Mouse (Mus musculus): Measurements from ENCODE around the gene Hoxd9. TPM values are rescaled to one million over a fixed set of nuclear protein-coding genes. Genes with fewer than 3 reads are reported as not detected.

Hoxd9 gene
- 2.5 TPM for polyA plus RNA-seq (2014; fragmentation: Illumina TruSeq; extraction: RNeasy Lipid Tissue Mini Kit (QIAGEN cat#74804); ENCODE audit: low read depth, low replicate concordance)

DNA sequence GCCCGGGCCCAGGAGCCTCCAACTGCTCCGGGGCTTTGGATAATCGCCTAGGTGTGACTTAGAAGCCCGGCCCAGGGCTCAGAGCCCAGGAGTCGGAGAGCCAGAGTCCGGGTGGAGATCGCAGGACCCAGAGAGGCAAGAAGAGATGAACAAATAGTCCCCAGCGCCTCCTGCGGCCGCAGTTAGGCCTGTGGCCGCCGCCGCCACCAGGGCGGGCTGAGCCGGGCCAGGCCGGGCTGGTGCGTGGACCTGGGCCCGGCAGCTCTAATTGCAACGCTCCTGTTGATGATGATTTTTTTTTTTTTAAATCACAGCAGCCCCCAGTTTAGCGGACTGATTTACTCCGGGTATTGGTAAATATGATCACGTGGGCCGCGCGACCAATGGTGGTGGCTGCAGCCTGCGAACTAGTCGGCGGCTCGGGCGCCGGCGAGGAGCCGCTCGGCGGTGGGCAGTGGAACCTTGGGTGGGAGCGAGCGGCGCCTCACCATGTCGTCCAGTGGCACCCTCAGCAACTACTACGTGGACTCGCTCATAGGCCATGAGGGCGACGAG, at the start of gene Hoxd9:
Hoxd9 (plus strand) TSS at position 161 of the 555 bp plus-strand sequence.

DNA sequence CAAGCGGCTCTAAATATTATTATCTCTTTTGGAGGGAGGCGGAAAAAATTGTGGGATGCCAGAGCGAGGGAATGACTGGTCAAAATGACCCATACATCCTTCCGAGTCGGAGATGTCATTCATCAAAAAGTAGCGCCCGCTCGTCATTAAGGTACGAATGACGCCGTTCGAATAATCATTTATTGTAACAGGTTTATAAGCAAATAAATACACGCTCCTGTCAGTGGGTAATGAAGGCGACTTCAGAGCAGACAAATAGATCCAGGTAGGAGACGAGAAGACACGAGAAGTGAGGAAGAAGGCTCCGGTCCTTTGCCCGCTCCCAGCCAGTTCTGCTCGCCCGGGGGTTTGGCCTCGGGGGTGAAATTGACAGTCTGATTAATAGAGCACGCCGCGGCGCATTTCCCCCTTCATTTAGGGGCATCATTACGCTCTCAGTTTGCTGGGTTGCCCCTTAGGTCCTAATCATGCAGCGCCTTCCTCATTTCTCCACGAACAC, 38.0 kb upstream of the Hoxd9 start, which contains the start of gene Evx2:
Evx2 (minus strand) TSS at position 51 of the 499 bp plus-strand sequence.

GRCm38 (mm10) chr2:74667842-74668357, 29.6 kb upstream of the Hoxd9 start, which contains the start of gene Hoxd13:
TSS of gene Hoxd13 (plus strand) at chr2:74668310.

DNA sequence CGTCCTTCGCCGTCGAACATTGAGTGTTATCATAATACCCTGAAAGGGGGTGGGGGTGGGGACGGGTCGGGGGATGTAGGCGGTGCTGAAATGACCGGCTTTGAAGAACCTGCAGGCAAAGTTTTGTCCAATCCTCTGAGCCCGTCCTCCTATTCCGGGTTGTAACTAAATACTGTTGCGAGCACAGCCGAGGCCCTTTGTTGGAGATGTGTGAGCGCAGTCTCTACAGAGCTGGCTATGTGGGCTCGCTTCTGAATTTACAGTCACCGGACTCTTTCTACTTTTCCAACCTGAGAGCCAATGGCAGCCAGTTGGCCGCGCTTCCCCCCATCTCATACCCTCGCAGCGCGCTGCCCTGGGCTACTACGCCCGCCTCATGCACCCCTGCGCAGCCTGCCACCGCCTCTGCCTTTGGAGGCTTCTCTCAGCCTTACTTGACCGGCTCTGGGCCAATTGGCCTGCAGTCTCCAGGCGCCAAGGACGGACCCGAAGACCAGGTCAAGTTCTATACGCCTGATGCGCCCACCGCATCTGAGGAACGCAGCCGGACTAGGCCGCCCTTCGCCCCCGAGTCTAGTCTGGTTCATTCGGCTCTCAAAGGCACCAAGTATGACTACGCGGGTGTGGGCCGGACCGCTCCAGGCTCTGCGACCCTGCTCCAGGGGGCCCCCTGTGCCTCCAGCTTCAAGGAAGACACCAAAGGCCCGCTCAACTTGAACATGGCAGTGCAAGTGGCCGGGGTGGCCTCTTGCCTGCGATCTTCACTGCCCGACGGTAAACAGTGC, 22.5 kb upstream of the Hoxd9 start, which contains the start of gene Hoxd12:
Hoxd12 (plus strand) TSS at position 133 of the 785 bp plus-strand sequence.

DNA sequence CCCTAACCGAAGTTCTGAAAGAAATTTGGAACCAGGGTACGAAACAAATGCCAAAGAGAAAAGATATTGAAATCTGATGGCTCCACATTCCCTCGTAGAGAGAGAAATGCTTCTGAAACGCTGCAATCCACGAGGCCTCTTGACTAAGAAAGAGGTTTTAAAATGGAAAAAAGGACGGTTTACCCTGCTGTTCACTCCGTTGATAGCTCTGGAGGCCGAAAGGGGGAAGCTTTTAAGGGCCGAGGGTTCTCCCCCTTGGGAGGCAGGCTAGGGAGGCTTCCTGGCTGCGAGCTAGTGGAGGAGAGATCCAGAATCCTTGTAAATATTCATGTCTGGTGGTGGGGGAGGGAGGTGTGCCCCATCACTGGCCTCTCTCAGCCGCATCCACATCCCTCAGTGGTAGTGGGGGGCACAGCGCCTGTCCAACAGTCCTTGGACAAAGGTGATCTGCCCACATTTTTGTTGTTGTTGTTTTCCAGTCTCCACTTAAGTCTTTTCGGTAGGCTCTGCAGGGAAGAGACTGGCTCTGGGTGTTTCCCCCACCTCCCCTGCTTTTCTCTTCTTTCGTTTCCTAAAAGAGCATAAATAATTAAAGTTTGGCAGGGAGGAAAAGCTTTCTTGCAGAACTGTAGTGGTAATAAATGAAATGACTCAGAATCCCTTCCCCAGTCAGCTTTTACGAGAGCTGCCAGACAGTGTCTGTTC, 18.5 kb upstream of the Hoxd9 start, which contains the start of gene Hoxd11:
Hoxd11 (plus strand) TSS at position 667 of the 705 bp plus-strand sequence.

GRCm38 (mm10) chr2:74691022-74691951, 6.2 kb upstream of the Hoxd9 start, which contains the start of gene Hoxd10:
TSS of gene Hoxd10 (plus strand) at chr2:74691924.

DNA sequence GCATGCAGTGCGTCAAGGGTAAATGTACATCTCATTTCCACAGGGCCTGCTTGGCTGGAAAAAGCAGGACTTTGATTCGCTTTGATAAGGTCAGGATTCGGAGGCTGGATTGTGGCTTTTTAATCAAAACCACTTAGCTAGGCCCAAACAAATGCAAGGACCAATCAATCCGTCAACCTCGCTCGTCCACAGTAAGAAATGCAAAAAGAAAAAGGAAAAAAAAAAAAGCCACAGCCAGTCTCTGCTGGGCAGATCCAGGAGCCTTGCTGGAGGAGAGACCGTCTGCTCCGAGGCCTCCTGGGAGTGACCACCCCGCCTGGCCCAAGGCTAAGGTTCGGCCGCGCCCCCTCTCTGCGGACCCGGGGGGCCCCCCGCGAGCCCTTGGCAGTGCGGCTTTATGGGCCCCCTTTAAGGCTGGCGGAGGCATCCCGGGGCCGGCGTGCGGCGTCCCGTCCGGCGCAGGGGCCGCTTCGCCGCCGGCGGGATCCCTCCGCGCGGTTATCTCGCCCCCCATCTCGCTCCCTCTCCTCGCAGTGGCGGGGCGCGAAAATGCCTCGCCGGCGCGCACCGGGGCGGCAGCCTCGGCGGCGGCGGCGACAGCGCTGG, 7.0 kb downstream of the Hoxd9 start, which contains the start of gene Hoxd8:
Hoxd8 (plus strand) TSS at position 223 of the 606 bp plus-strand sequence.

DNA sequence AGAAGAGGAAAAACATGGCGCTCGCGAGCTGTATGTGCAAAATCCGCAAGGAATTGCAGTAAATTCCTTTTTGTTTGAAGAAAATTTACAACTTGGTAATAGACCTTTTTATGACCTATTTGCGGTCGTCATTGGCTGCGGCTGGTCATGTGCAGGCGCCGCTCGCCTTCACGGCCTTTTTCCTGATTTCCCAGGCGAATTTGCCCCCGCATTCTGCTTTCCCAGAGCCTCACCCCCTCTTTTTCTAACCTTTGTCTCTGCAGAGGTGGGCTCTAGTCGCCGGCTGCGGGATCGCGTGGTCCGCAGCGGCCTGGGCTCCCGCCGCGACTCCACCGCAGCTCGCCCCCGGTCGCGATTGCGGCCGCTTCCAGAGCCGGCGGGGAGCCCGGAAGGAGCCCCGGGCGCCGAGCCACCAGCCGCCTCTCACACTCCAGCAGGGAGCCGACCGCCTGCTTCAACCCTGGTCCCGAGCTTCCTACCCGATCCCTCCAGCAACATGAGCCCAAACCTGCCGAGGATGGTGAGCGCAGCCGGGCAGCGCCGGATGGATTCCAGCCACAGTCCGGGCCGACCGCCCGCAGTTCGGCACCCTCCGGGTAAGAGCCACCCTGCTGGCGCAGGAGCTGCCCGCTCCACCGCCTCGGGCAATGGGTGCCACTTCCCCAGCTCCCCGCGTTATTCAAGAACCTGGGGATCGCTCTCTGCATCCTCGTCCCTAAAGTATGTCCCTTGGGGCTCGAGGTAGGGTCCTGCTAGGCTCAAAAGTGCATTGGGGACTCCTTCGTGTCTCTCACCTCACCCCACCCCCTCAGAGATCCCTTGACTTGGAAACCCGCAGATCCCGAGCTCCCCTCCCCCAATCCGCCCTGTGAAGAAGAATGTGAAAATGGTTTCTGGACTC, 14.4 kb downstream of the Hoxd9 start, which contains the start of the genes Hoxd3 and Hoxd4:
Hoxd3 (plus strand) TSS at position 207 of the 901 bp plus-strand sequence.
Hoxd4 (plus strand) TSS at position 209 of the 901 bp plus-strand sequence.

DNA sequence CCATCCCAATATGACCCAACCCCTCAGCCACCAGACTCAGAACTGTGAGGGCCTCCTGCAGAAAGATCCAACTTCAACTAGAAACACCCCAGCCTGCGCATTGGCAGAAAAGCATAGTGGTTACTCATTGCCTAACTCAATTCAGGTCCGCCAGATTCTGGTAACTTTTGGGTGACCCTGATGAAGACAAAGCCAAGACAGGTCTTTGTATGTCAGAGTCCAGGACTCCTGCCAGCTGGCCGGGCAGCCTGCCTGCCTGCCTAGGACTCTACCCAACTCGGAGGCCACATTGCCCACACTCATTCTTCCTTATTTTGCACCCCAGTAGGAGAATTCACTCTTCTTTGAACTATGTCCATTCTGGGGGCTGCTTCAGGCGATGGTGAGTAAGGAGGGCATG, 29.0 kb downstream of the Hoxd9 start, which contains the start of gene Gm28230:
Gm28230 (plus strand) TSS at position 178 of the 400 bp plus-strand sequence.

Other genes starting within 250 kb of the Hoxd9 start
- gene Lnpk, start 118.3 kb upstream of the Hoxd9 start, polyA plus RNA-seq (2014; fragmentation: Illumina TruSeq; extraction: RNeasy Lipid Tissue Mini Kit (QIAGEN cat#74804); ENCODE audit: low read depth, low replicate concordance), result 203 TPM
- gene Evx2, start 38.2 kb upstream of the Hoxd9 start, polyA plus RNA-seq (2014; fragmentation: Illumina TruSeq; extraction: RNeasy Lipid Tissue Mini Kit (QIAGEN cat#74804); ENCODE audit: low read depth, low replicate concordance), result 0.04 TPM
- gene Hoxd13, start 29.4 kb upstream of the Hoxd9 start, polyA plus RNA-seq (2014; fragmentation: Illumina TruSeq; extraction: RNeasy Lipid Tissue Mini Kit (QIAGEN cat#74804); ENCODE audit: low read depth, low replicate concordance), result 0.10 TPM
- not detected for gene Hoxd12, start 22.7 kb upstream of the Hoxd9 start, polyA plus RNA-seq (2014; fragmentation: Illumina TruSeq; extraction: RNeasy Lipid Tissue Mini Kit (QIAGEN cat#74804); ENCODE audit: low read depth, low replicate concordance)
- not detected for gene Hoxd11, start 18.2 kb upstream of the Hoxd9 start, polyA plus RNA-seq (2014; fragmentation: Illumina TruSeq; extraction: RNeasy Lipid Tissue Mini Kit (QIAGEN cat#74804); ENCODE audit: low read depth, low replicate concordance)
- 0.95 TPM for gene Hoxd10, start 5.8 kb upstream of the Hoxd9 start, polyA plus RNA-seq (2014; fragmentation: Illumina TruSeq; extraction: RNeasy Lipid Tissue Mini Kit (QIAGEN cat#74804); ENCODE audit: low read depth, low replicate concordance)
- gene Hoxd8, start 6.9 kb downstream of the Hoxd9 start, polyA plus RNA-seq (2014; fragmentation: Illumina TruSeq; extraction: RNeasy Lipid Tissue Mini Kit (QIAGEN cat#74804); ENCODE audit: low read depth, low replicate concordance), result 55.9 TPM
- gene Hoxd3, start 14.2 kb downstream of the Hoxd9 start, polyA plus RNA-seq (2014; fragmentation: Illumina TruSeq; extraction: RNeasy Lipid Tissue Mini Kit (QIAGEN cat#74804); ENCODE audit: low read depth, low replicate concordance), result 0.07 TPM
- gene Hoxd4, start 14.2 kb downstream of the Hoxd9 start, polyA plus RNA-seq (2014; fragmentation: Illumina TruSeq; extraction: RNeasy Lipid Tissue Mini Kit (QIAGEN cat#74804); ENCODE audit: low read depth, low replicate concordance), result 0.87 TPM
- 0.29 TPM for gene Gm28230, start 29.0 kb downstream of the Hoxd9 start, polyA plus RNA-seq (2014; fragmentation: Illumina TruSeq; extraction: RNeasy Lipid Tissue Mini Kit (QIAGEN cat#74804); ENCODE audit: low read depth, low replicate concordance)
- gene Hoxd1, start 65.3 kb downstream of the Hoxd9 start, polyA plus RNA-seq (2014; fragmentation: Illumina TruSeq; extraction: RNeasy Lipid Tissue Mini Kit (QIAGEN cat#74804); ENCODE audit: low read depth, low replicate concordance), result not detected
- gene Mtx2, start 128.1 kb downstream of the Hoxd9 start, polyA plus RNA-seq (2014; fragmentation: Illumina TruSeq; extraction: RNeasy Lipid Tissue Mini Kit (QIAGEN cat#74804); ENCODE audit: low read depth, low replicate concordance), result 114 TPM